ENCODE assay signal across 13 mouse cellular contexts in the genomic region with DNA sequence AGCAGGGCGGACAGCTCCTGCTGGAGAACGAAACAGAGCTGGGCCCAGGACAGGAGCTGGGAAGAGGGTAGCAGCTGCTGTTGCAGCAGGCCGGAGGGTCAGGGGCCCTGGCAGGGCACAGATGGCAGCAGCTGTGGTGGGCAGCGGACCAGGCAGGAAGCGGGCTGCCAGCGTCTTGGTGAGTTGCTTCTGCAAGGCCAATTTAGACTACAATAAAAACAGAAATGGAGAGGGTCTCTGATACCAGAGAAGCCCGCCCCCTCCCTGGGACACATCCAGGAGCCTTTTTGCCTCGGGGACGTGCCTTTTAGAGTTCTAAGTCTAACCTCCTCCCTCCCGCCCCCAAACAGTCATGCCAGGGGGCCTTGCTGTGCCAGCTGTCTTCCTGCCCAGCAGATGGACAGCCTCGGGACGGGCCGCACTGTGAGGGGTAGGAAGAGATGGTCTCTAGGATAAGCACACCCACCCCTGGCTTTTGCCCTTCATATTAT. TPM values are rescaled to one million over a fixed set of nuclear protein-coding genes. Genes with fewer than 3 reads are reported as not detected.
DNase-seq lines count a peak whose midpoint lies in the region; ATAC-seq and TF ChIP-seq lines count a peak whose summit lies in the region.
"Had no signal": no experiment of that assay in that cellular context is flagged by ENCODE, and none has a peak within 500 bp of the region (broad histone marks: within the 10 kb centered on the region; RNA-seq: fewer than 3 reads in every experiment).

No protein-coding gene starts in this region.

- peak; percentile 16; the same call in 1 of the 2 replicates for ATAC-seq in kidney, embryonic 15.5 days (replicated peaks; ENCODE audit: low FRiP score)
- peak; percentile 48 for ATAC-seq in neural tube, embryonic 13.5 days (ENCODE audit: low read depth)

- no peaks in the 10 kb centered on the region for H3K27me3 ChIP-seq in cerebellum, adult 2 months (ENCODE audit: control insufficient read depth, insufficient read depth, low read length)
- peaks cover 8% of the 10 kb centered on the region; the same call in 1 of the 2 replicates for H3K27me3 ChIP-seq in kidney, embryonic 15.5 days
- peaks cover 6% of the 10 kb centered on the region; the same call in 1 of the 2 replicates for H3K27me3 ChIP-seq in neural tube, embryonic 13.5 days

- TF ChIP-seq POLR2A in cerebellum, adult 2 months (IDR thresholded peaks at IDR 0.05; ENCODE audit: borderline replicate concordance, insufficient read depth, low read length), result no peak

- peak; percentile 72 to 82 for DNase-seq in cerebellum, postnatal 14 days
- no peak for DNase-seq in cerebellum, adult 2 months
- DNase-seq in kidney, adult 9 months, result no peak
- peak; percentile 13 for DNase-seq in ovary, postnatal 10 days (ENCODE audit: low spot score)
- no peak for DNase-seq in ovary, adult 18-20 months (ENCODE audit: low spot score)
- no peak for DNase-seq in Muller cell, postnatal 12 days (ENCODE audit: inconsistent ontology term)
- DNase-seq: adrenal gland, adult 8-10 months; cerebellum, adult 9-11 months had no signal

- no peak overlapping the region for H3K27ac ChIP-seq in cerebellum, adult 2 months (ENCODE audit: insufficient read depth, low read length)
- H3K27ac ChIP-seq in kidney, embryonic 15.5 days, result 0 out of 2 replicates have a peak overlapping the region, but pooled peaks have one; percentile 24
- H3K27ac ChIP-seq in neural tube, embryonic 13.5 days (replicated peaks), result peak overlapping the region; percentile 68
- H3K27ac ChIP-seq: limb, embryonic 12.5 days had no signal

- WGBS in cerebellum, adult 2 months, result 7% methylated on average over 13 of the region's 13 CpGs
- WGBS in kidney, embryonic 15.5 days, result 25% methylated on average over 13 of the region's 13 CpGs
- WGBS in neural tube, embryonic 13.5 days, result 26% methylated on average over 13 of the region's 13 CpGs

- no peak overlapping the region; the same call in 1 of the 2 replicates for H3K4me2 ChIP-seq in kidney, embryonic 15.5 days
- H3K4me2 ChIP-seq in neural tube, embryonic 13.5 days, result no peak overlapping the region
- H3K4me2 ChIP-seq: limb, embryonic 12.5 days had no signal

- TF ChIP-seq CTCF in cerebellum, adult 2 months (IDR thresholded peaks at IDR 0.05; ENCODE audit: borderline replicate concordance, insufficient read depth, low read depth, low read length), result no peak

- H3K4me3 ChIP-seq in cerebellum, adult 2 months (replicated peaks; ENCODE audit: insufficient read depth, low read depth, low read length), result no peak overlapping the region
- H3K4me3 ChIP-seq in kidney, embryonic 15.5 days (replicated peaks), result no peak overlapping the region
- H3K4me3 ChIP-seq in neural tube, embryonic 13.5 days, result no peak overlapping the region
- H3K4me3 ChIP-seq: erythroblast, embryonic 14.5 days; limb, embryonic 12.5 days had no signal

- H3K4me1 ChIP-seq in cerebellum, adult 2 months (ENCODE audit: control insufficient read depth, insufficient read depth, low read length), result peaks cover 12% of the 10 kb centered on the region
- peaks cover 16% of the 10 kb centered on the region for H3K4me1 ChIP-seq in kidney, embryonic 15.5 days
- peaks cover 24% of the 10 kb centered on the region for H3K4me1 ChIP-seq in neural tube, embryonic 13.5 days (replicated peaks)

- H3K9ac ChIP-seq in kidney, embryonic 15.5 days, result no peak overlapping the region
- peak overlapping the region; percentile 57 for H3K9ac ChIP-seq in neural tube, embryonic 13.5 days
- H3K9ac ChIP-seq: limb, embryonic 12.5 days had no signal

- H3K9me3 ChIP-seq in kidney, embryonic 15.5 days (replicated peaks), result no peaks in the 10 kb centered on the region
- no peaks in the 10 kb centered on the region for H3K9me3 ChIP-seq in neural tube, embryonic 13.5 days
- H3K9me3 ChIP-seq: limb, embryonic 12.5 days; megakaryocyte, embryonic 14.5 days had no signal

- peaks cover 28% of the 10 kb centered on the region for H3K36me3 ChIP-seq in kidney, embryonic 15.5 days
- H3K36me3 ChIP-seq in neural tube, embryonic 13.5 days, result peaks cover 32% of the 10 kb centered on the region

RNA-seq across cellular contexts. Expression of a gene that starts 8.9 kb away (rescaled TPM):
- 157 and 177 TPM in 2 replicates for polyA plus RNA-seq in cerebellum, adult 2 months (2012; rRNA removed)
- 238 and 241 TPM in 2 replicates for polyA plus RNA-seq in kidney, embryonic 15.5 days (2015; fragmentation: Nextera tagmentation; extraction: Ambion mirVana)
- polyA plus RNA-seq in neural tube, embryonic 13.5 days (2015; fragmentation: Nextera tagmentation; extraction: Ambion mirVana), result 304 and 317 TPM in 2 replicates

RNA-seq across cellular contexts. Expression of a gene that starts 9.9 kb away (rescaled TPM):
- 27.5 and 27.6 TPM in 2 replicates for polyA plus RNA-seq in cerebellum, adult 2 months (2012; rRNA removed)
- 59.7 and 63.5 TPM in 2 replicates for polyA plus RNA-seq in kidney, embryonic 15.5 days (2015; fragmentation: Nextera tagmentation; extraction: Ambion mirVana)
- polyA plus RNA-seq in neural tube, embryonic 13.5 days (2015; fragmentation: Nextera tagmentation; extraction: Ambion mirVana), result 109 and 112 TPM in 2 replicates

RNA-seq across cellular contexts. Expression of a gene that starts 54.2 kb away (rescaled TPM):
- polyA plus RNA-seq in cerebellum, adult 2 months (2012; rRNA removed), result 547 and 616 TPM in 2 replicates
- 25.3 and 29.6 TPM in 2 replicates for polyA plus RNA-seq in kidney, embryonic 15.5 days (2015; fragmentation: Nextera tagmentation; extraction: Ambion mirVana)
- 46.0 and 53.2 TPM in 2 replicates for polyA plus RNA-seq in neural tube, embryonic 13.5 days (2015; fragmentation: Nextera tagmentation; extraction: Ambion mirVana)

Comparison
In these comparisons a context has a peak if more than half of its experiments do, and no peak if none do; other contexts are left out.
1. DNase-seq: peak in cerebellum, postnatal 14 days (2 of 2) and ovary, postnatal 10 days (single experiment); none in cerebellum, adult 2 months (0 of 2), kidney, adult 9 months (single experiment), ovary, adult 18-20 months (single experiment) and Muller cell, postnatal 12 days (single experiment).
2. RNA of a gene that starts 54.2 kb away (polyA plus RNA-seq): 547 to 616 TPM in cerebellum, adult 2 months; 46.0 to 53.2 TPM in neural tube, embryonic 13.5 days and 25.3 to 29.6 TPM in kidney, embryonic 15.5 days; every median in the first group is over 10 times any median in the second.